Mouse (Mus musculus): ENCODE measurements around the gene Abca6.

Gene Abca6

GRCm38 (mm10) chr11:110251534-110251933 is at the start of gene Abca6:
Gene Abca6, minus strand, starts transcription at chr11:110251776.
- ChIA-PET POLR2A (no interaction called here), CTCF (interaction anchor here in 1 of 4 experiments (0.7 to 1.1 kb wide), 2 partner anchors 20 to 165 kb away, joined by 3 to 7 read pairs; no protein-coding TSS in a partner anchor)

GRCm38 (mm10) chr11:110297917-110298533 is 46.4 kb upstream of the Abca6 start:
- CTCF ChIA-PET, result no interaction called here
- POLR2A ChIA-PET, result interaction anchor here in 1 of 4 experiments (0.6 kb wide), 1 partner anchor 96 kb away, joined by 3 read pairs; no protein-coding TSS in a partner anchor

GRCm38 (mm10) chr11:110290586-110290985 is 39.0 kb upstream of the Abca6 start:
- ChIA-PET POLR2A (interaction anchor here in 3 of 4 experiments (0.5 to 1.5 kb wide), 3 partner anchors 19 to 61 kb away, joined by 3 to 4 read pairs (median 4); partner anchors contain the start of gene Abca5 (in 1 of the 3)), CTCF (interaction anchor here in 3 of 4 experiments (0.5 to 2.7 kb wide), 8 partner anchors 8 to 439 kb away, joined by 3 to 9 read pairs (median 3); partner anchors contain the start of gene Abca5 (in 1 of the 3))

GRCm38 (mm10) chr11:110288423-110288822 is 36.8 kb upstream of the Abca6 start:
- CTCF ChIA-PET, result interaction anchor here in 1 of 4 experiments (1.4 kb wide), 1 partner anchor 17 kb away, joined by 6 read pairs; no protein-coding TSS in a partner anchor
- POLR2A ChIA-PET, result no interaction called here

DNA sequence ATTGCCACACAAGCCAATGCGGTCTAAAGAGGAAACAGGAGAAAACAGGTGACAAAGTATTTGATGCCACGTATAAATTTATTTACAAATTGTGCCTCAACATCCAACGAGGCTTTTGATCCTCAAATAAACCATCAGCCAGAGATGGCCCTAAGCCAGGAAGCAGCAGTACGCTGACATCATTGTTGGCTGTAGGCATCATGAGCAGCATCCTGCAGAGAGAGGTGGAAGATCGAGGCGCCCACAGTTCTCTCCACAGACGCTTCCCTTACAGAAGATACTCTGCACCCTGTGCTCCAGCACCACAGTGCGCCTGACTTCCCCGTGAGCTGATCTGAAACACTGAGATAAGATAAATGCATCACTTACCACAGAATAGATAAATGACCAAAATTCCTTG is 36.1 kb upstream of the Abca6 start:
- ChIA-PET CTCF (interaction anchor here in 1 of 4 experiments (1.4 kb wide), 1 partner anchor 16 kb away, joined by 6 read pairs; no protein-coding TSS in a partner anchor), POLR2A (no interaction called here)

DNA sequence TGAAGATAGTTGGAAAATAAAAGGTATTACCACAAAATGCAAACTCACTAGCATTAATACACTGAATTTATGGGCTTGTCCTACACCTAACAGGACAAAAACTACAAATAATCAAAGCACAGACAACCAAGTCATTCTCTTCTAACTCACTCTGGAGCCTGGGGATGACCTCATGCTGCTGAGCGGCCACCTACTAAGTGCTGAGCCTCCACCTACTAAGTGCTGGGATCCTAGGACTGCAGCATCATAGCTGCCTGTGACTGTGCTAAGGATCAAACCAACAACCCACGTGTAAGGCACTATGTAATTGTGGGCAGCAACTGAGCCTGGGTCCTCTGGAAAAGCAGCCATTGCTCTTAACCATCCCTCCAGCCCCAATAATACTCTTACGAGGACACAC is 34.8 kb upstream of the Abca6 start:
- CTCF ChIA-PET, result no interaction called here

DNA sequence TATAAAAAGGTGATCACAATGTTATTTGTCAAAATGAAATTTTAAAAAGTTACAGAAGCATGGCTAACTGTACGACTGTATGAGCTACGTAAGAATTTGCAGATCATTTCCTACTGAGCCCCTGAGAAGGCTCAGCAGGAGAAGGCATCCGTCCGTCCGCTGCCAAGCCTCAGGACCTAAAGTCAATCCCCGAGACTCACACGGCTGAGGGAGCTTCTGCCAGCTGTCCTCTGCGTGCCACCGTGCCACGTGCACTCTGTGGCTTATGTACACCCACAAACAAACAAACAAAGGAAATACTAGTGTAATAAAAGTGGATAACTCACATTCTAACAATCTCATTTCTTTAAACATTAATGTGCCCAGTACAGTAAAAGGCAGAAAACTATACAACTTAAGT is 33.3 kb upstream of the Abca6 start:
- CTCF ChIA-PET, result interaction anchor here in 2 of 4 experiments (0.6 to 4.0 kb wide), 3 partner anchors 13 to 372 kb away, joined by 3 to 16 read pairs (median 6); no protein-coding TSS in a partner anchor
- POLR2A ChIA-PET, result interaction anchor here in 1 of 4 experiments (0.6 kb wide), 1 partner anchor 812 kb away, joined by 3 read pairs; the partner anchor contains the start of genes Arsg and Slc16a6

More for the DNA sequence above, 34.8 kb upstream of the Abca6 start:
- POLR2A ChIA-PET, result interaction anchor here in 1 of 4 experiments (0.6 kb wide), 1 partner anchor 426 kb away, joined by 6 read pairs; no protein-coding TSS in a partner anchor

DNA sequence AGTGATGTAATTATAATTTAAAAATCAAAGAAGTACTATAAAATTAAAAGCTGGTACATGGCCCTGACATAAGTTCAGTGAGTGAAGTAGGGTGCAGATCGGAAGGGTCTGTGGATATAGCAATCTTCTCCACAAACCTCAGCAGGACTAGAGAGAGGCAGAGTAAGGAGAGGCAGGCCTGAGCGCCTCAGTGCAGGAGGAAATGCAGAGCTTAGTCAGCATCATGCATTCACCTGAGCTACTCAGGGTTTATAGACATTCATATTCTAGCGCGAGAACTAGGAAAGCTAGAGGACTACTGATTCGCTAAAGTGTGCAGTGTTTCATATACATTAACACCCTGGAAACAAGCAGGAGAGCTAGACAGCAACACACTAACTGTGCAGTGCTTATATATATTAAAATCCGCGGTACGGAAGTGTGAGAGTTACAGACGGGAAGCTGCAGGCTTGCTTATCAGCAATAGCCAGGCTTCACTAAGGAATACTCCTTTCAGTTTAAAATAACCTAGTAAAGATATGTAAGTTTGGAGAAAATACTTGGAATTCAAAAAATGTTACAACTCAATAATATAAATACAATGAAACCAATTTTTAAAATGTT is 32.7 kb upstream of the Abca6 start:
- CTCF ChIA-PET, result interaction anchor here in 2 of 4 experiments (0.6 to 4.0 kb wide), 3 partner anchors 12 to 372 kb away, joined by 3 to 16 read pairs (median 6); no protein-coding TSS in a partner anchor
- POLR2A ChIA-PET, result interaction anchor here in 1 of 4 experiments (0.6 kb wide), 1 partner anchor 811 kb away, joined by 3 read pairs; the partner anchor contains the start of genes Arsg and Slc16a6

DNA sequence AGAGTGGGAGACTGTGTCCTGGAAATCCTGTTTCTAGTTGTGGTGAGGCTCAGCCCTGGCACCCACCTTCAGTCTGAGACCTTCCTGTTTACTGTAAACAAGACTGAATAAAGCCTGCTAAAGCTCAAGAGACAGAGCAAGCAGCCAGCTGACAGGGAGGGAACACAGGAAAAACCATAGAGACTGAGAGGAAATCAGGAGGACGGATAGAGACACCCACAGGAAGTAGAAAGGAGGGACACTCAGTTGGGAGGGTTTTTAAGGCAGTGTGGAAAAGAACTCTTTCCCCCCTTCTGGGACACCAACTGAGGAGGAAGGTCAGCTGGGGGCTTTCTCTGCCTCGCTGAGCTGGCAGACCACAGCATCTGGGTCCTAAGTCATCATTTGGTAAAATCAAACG is 23.2 kb upstream of the Abca6 start:
- POLR2A ChIA-PET, result interaction anchor here in 1 of 4 experiments (0.7 kb wide), 1 partner anchor 50 kb away, joined by 3 read pairs; no protein-coding TSS in a partner anchor
- CTCF ChIA-PET, result interaction anchor here in 1 of 4 experiments (0.5 kb wide), 1 partner anchor 100 kb away, joined by 3 read pairs; no protein-coding TSS in a partner anchor

GRCm38 (mm10) chr11:110271745-110272144 is 20.2 kb upstream of the Abca6 start:
- CTCF ChIA-PET, result interaction anchor here (0.5 to 2.3 kb wide), 46 partner anchors 9 to 601 kb away, joined by 3 to 16 read pairs (median 4); partner anchors contain the start of genes Abca5 (in 1 of the 4), Abca6 (in 1 of the 4) and Fam20a (in 1 of the 4)
- POLR2A ChIA-PET, result interaction anchor here in 2 of 4 experiments (0.6 to 1.5 kb wide), 4 partner anchors 10 to 885 kb away, joined by 3 to 4 read pairs (median 3); partner anchors contain the start of gene Abca5 (in 1 of the 2)

- CTCF ChIA-PET, result no interaction called here
- POLR2A ChIA-PET, result no interaction called here
These were observed 16.8 kb upstream of the Abca6 start for GRCm38 (mm10) chr11:110268244-110268844.

DNA sequence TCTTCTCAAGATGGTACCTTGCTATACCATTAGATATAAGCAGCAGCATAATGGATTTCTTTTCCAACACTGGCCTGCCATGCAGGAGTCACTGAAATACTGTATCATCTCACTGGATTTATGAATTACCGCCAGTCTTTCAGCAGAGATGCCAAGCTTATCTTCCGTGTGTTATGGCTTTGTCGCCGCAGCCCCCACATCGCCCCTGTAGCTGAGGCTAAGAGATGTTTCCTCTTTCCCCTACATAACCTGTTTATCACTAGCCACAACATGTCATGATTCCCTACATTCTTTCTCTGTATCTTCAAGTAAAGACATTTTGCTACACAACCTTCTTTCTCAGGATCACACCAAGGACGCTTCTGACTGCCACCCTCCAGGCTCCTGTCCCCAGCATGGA is 15.7 kb upstream of the Abca6 start:
- ChIA-PET POLR2A (no interaction called here), CTCF (interaction anchor here in 2 of 4 experiments (0.6 to 1.5 kb wide), 4 partner anchors 24 to 1176 kb away, joined by 3 to 6 read pairs (median 3); partner anchors contain the start of gene Map2k6 (in 1 of the 2))

GRCm38 (mm10) chr11:110266757-110267156 is 15.2 kb upstream of the Abca6 start:
- ChIA-PET CTCF (interaction anchor here in 1 of 4 experiments (1.5 kb wide), 1 partner anchor 24 kb away, joined by 3 read pairs; no protein-coding TSS in a partner anchor), POLR2A (no interaction called here)

DNA sequence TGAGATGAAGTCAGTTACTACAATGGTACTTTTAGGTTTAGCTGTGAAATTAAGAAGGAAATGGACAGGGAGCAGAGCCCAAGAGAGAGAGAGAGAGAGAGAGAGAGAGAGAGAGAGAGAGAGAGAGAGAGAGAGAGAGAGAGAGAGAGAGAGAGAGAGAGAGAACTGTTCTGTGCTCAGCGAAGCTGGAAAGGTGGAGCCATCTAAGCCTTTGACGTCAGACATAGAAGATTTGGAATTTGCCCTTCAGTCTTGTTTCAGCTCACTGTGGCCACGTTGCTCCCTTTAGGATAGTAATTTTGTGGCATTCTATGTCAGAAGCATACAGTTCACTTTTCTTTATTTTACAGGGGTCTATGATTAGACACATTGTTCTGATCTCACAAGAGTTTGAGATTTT is 10.3 kb upstream of the Abca6 start:
- CTCF ChIA-PET, result interaction anchor here in 2 of 4 experiments (0.6 to 0.9 kb wide), 3 partner anchors 10 to 401 kb away, joined by 3 to 13 read pairs (median 4); no protein-coding TSS in a partner anchor
- POLR2A ChIA-PET, result interaction anchor here in 2 of 4 experiments (0.6 to 1.5 kb wide), 2 partner anchors 10 to 547 kb away, joined by 3 to 9 read pairs; no protein-coding TSS in a partner anchor

DNA sequence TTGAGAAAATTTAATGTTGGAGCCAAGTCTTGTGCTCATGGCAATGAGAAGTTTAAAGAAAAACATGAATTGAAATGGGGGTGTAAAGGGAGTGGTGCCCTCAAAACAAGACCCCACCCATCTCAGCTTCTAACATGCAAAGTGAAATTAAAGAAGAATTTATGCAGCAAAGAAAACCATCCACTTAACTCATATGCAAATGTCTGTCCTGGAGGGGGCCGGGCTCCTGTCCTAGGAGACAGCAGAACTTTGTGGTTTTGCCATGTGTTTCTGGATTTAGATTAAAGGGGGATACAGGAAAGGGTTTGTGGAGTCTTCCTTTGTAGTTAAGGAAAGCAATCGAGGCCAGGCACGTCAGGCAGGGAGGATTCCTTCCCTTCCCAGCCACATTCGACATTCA is 6.3 kb upstream of the Abca6 start:
- POLR2A ChIA-PET, result no interaction called here
- CTCF ChIA-PET, result interaction anchor here in 2 of 4 experiments (0.6 to 2.1 kb wide), 3 partner anchors 14 to 238 kb away, joined by 3 to 5 read pairs (median 3); no protein-coding TSS in a partner anchor

DNA sequence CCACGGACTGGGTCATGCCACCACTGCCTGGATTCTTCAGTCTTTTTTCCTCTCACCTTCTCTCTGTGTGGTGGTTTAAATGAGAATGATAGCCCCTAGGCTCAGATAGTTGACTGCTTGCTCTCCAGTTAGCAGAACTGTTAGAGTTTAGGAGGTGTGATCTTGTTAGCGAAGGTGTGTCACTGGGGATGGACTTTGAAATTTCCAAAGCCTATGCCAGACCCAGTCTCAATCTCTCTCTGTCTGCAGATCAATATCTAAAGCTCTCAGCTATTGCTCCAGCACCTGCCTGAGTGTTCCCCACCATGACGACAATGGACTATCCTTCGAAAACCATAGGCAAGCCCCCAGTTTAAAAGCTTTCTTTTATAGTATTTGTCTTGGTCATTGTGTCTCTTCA is 5.5 kb upstream of the Abca6 start:
- CTCF ChIA-PET, result interaction anchor here in 2 of 4 experiments (0.6 to 2.1 kb wide), 3 partner anchors 15 to 399 kb away, joined by 3 to 10 read pairs (median 5); no protein-coding TSS in a partner anchor
- POLR2A ChIA-PET, result no interaction called here

GRCm38 (mm10) chr11:110252256-110252655 is 680 bp upstream of the Abca6 start:
- ChIA-PET CTCF (interaction anchor here in 1 of 4 experiments (0.7 kb wide), 1 partner anchor 166 kb away, joined by 7 read pairs; no protein-coding TSS in a partner anchor), POLR2A (no interaction called here)

- ChIA-PET POLR2A (interaction anchor here in 1 of 4 experiments (1.0 kb wide), 1 partner anchor 27 kb away, joined by 3 read pairs; no protein-coding TSS in a partner anchor), CTCF (no interaction called here)
These were observed 6.8 kb downstream of the Abca6 start for GRCm38 (mm10) chr11:110244730-110245129.

DNA sequence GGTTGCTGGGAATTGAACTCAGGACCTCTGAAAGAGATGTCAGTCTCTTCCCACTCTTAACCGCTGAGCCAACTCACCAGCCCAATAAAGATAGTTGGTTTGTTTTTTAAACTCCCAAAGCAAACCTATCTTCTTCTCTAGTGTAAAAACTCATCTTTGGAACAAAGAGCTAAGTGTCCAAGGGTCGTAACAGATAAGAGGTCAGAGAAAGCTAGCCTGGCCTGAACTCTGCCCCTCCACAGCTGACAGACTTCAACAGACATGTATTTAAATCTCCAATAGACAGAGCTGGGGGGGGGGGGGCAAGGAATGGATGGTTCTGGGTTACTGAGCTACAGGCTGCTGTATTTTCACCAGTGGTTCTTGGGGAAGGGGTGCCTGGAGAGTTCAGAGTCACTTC is 14.1 kb downstream of the Abca6 start:
- ChIA-PET CTCF (no interaction called here), POLR2A (no interaction called here)
